Mouse (Mus musculus) forebrain, postnatal 0 days (tissue): ENCODE data around the gene Ptrh2. TPM values are rescaled to one million over a fixed set of nuclear protein-coding genes. Genes with fewer than 3 reads are reported as not detected.

ENCODE experiments used
- ATAC-seq: fragments of 200-750 bp; cut with Nextera tagmentation; 2 replicates; pipeline ENCODE4 v1.8.0; 2017; ENCODE audit warnings: mild to moderate bottlenecking, moderate library complexity
- DNase-seq: peaks from one replicate; pipeline ENCODE4 v3.0.0-alpha.2; 2015
- H3K27ac ChIP-seq: fragments of 300-500 bp; sonication (generic); 2 replicates; pipeline ENCODE4 v1.5.1; 2014; ENCODE audit warnings: low read depth, mild to moderate bottlenecking, antibody characterized with exemption, low read length, moderate library complexity, mixed read lengths
- H3K27me3 ChIP-seq: fragments of 300-500 bp; sonication (generic); 2 replicates; pipeline ENCODE4 v1.6.1; 2014; ENCODE audit warnings: mild to moderate bottlenecking, low read length, mixed read lengths; ENCODE audit not compliant: insufficient read depth
- H3K36me3 ChIP-seq: fragments of 300-500 bp; sonication (generic); 2 replicates; pipeline ENCODE4 v1.6.1; 2014; ENCODE audit warnings: mild to moderate bottlenecking, moderate library complexity; ENCODE audit not compliant: insufficient read depth
- H3K4me1 ChIP-seq: fragments of 300-500 bp; sonication (generic); 2 replicates; pipeline ENCODE4 v1.6.1; 2014; ENCODE audit warnings: antibody characterized with exemption; ENCODE audit not compliant: insufficient read depth
- H3K4me2 ChIP-seq: fragments of 300-500 bp; sonication (generic); 2 replicates; pipeline ENCODE4 v1.6.1; 2014; ENCODE audit warnings: low read depth, mild to moderate bottlenecking, moderate library complexity
- H3K4me3 ChIP-seq: fragments of 300-500 bp; sonication (generic); 2 replicates; pipeline ENCODE4 v1.5.1; 2014; ENCODE audit warnings: low read depth, low read length, mixed read lengths
- H3K9ac ChIP-seq: fragments of 300-500 bp; sonication (generic); 2 replicates; pipeline ENCODE4 v1.6.1; 2014; ENCODE audit warnings: mild to moderate bottlenecking
- H3K9me3 ChIP-seq: fragments of 300-500 bp; sonication (generic); 2 replicates; pipeline ENCODE4 v1.6.1; 2016; ENCODE audit warnings: low read length
- CTCF ChIP-seq: sonication (generic); IDR thresholded peaks from 2 replicates; pipeline ENCODE4 v1.5.1; 2016; ENCODE audit warnings: antibody characterized with exemption, control low read depth, low read depth
- WGBS: fragments of 180-500 bp; shearing (Covaris S2); extraction: QIAGEN DNeasy Blood & Tissue Kit; methylation state at CpG from one replicate; pipeline ENCODE4 v1.1.7; 2014; 5-methylcytosine and 5-hydroxymethylcytosine counted together
- polyA plus RNA-seq: library from polyadenylated mRNA; unstranded; fragments of >200 nt; fragmentation: Nextera tagmentation; extraction: Ambion mirVana; gene quantifications from 2 replicates; pipeline ENCODE4 v1.2.1, GENCODE M21; 2015
- total RNA-seq: library from RNA; depleted of rRNA; stranded (reverse); fragments of >200 nt; gene quantifications from 2 replicates; pipeline ENCODE4 v1.2.3, GENCODE M21; 2014; rRNA removed

Gene Ptrh2
- total RNA-seq (19.4 and 23.8 TPM in 2 replicates), polyA plus RNA-seq (27.3 and 29.0 TPM in 2 replicates)

DNA sequence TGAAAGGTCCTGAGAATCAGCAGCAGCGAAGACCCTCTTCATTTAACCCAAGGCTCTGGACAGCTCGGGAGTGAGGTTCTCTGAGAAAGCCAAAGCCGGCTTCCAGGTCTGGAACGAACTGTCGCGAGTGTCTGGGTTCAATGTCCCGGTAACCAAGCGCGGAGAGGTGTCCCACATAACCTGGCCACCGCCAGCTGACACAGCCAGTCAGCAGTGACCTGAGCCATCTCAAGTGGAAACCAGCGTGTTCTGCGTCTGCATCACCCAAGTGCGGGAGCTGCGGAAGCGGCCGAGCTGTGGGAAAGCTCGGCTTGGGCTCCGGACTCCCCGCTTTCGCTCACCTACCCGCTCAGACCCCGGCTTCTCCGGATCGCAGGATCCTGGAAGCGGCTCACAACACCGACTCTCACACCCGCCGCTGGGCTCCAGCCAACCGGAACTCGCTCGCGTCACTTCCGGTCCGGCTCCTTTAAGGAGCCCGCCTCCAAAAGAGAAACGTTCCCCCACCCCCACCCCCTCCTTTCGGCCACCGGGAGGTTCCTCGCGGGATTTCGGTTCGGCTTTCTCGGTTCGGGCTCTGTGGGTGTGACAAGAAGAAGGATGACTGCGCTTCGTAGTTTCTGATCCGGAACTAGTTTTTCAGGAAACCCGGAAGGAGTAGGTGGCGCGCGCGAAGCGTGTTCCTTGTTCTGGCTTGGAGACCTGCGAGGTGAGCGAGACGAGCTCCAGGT lies at the start of gene Ptrh2, which contains the start of gene Vmp1:
Gene Ptrh2 (plus strand): TSS at position 591 of the 731 bp plus-strand sequence.
Gene Vmp1 (minus strand): TSS at position 442 of the 731 bp plus-strand sequence.
- no peak for TF ChIP-seq CTCF
- Histone ChIP-seq H3K36me3 (no peaks in the 10 kb centered on the region), H3K9ac (peak within 1 kb of the TSS; percentile 80), H3K4me2 (peak within 1 kb of the TSS; percentile 76), H3K27ac (peak within 1 kb of the TSS; percentile 83), H3K27me3 (no peaks in the 10 kb centered on the region), H3K9me3 (no peaks in the 10 kb centered on the region), H3K4me1 (peaks cover 15% of the 10 kb centered on the region; the same call in 1 of the 2 replicates), H3K4me3 (peak within 1 kb of the TSS; percentile 79)
- ATAC-seq (peak; percentile 99), DNase-seq (peak; percentile 98)
- WGBS, result 1% methylated on average over 56 of the region's 56 CpGs

- no peaks in the 10 kb centered on the region for H3K27me3 ChIP-seq
- TF ChIP-seq CTCF, result no peak
- no peak overlapping the region for H3K27ac ChIP-seq
- H3K36me3 ChIP-seq, result peaks cover 11% of the 10 kb centered on the region
- no peaks in the 10 kb centered on the region for H3K4me1 ChIP-seq
- WGBS, result 92% methylated on average over 6 of the region's 6 CpGs
- no peak overlapping the region for H3K4me2 ChIP-seq
- no peak for DNase-seq
- no peak for ATAC-seq
- H3K9ac ChIP-seq, result no peak overlapping the region
- no peaks in the 10 kb centered on the region for H3K9me3 ChIP-seq
- H3K4me3 ChIP-seq, result no peak overlapping the region
These were observed 49.4 kb upstream of the Ptrh2 start for GRCm38 (mm10) chr11:86634396-86634795.

- H3K9ac ChIP-seq, result no peak overlapping the region
- no peak overlapping the region for H3K4me2 ChIP-seq
- ATAC-seq, result no peak
- TF ChIP-seq CTCF, result no peak
- no peak overlapping the region for H3K4me3 ChIP-seq
- H3K36me3 ChIP-seq, result peaks cover 14% of the 10 kb centered on the region
- H3K4me1 ChIP-seq, result no peaks in the 10 kb centered on the region
- no peaks in the 10 kb centered on the region for H3K27me3 ChIP-seq
- no peaks in the 10 kb centered on the region for H3K9me3 ChIP-seq
- no peak overlapping the region for H3K27ac ChIP-seq
- 89% methylated on average over 2 of the region's 2 CpGs for WGBS
- no peak for DNase-seq
These were observed 46.1 kb upstream of the Ptrh2 start for GRCm38 (mm10) chr11:86637697-86638096.

DNA sequence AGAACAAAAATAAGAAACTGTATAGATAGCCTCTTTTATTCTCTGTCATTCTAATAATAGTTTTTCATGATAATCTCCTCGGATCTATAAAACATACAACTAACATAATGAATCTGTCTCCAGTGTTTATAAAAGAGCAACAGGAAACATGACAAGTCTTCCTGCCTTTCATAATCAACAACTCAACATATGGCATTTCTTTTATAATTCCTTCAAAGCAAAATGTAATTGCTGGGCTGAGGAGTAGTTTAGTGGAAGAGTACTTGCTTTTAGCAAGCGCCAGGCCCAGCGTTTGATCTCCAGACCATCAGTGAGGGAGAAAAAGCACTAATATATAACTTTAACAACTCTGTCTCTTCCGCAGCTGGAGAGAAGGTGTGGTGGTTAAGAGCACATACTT lies 42.1 kb upstream of the Ptrh2 start:
- ATAC-seq (no peak), DNase-seq (no peak)
- Histone ChIP-seq H3K27me3 (no peaks in the 10 kb centered on the region), H3K9ac (no peak overlapping the region), H3K36me3 (peaks cover 9% of the 10 kb centered on the region), H3K27ac (no peak overlapping the region), H3K4me3 (no peak overlapping the region), H3K4me1 (no peaks in the 10 kb centered on the region), H3K9me3 (no peaks in the 10 kb centered on the region), H3K4me2 (no peak overlapping the region)
- WGBS, result 86% methylated on average over 4 of the region's 4 CpGs
- TF ChIP-seq CTCF, result no peak

- Histone ChIP-seq H3K36me3 (peaks cover 9% of the 10 kb centered on the region), H3K27ac (no peak overlapping the region), H3K9me3 (no peaks in the 10 kb centered on the region), H3K4me2 (no peak overlapping the region), H3K4me3 (no peak overlapping the region), H3K27me3 (no peaks in the 10 kb centered on the region), H3K9ac (no peak overlapping the region), H3K4me1 (no peaks in the 10 kb centered on the region)
- no peak for DNase-seq
- no peak for ATAC-seq
- no peak for TF ChIP-seq CTCF
- WGBS, result 95% methylated on average over 4 of the region's 4 CpGs
These were observed 39.2 kb upstream of the Ptrh2 start for GRCm38 (mm10) chr11:86644553-86644952.

DNA sequence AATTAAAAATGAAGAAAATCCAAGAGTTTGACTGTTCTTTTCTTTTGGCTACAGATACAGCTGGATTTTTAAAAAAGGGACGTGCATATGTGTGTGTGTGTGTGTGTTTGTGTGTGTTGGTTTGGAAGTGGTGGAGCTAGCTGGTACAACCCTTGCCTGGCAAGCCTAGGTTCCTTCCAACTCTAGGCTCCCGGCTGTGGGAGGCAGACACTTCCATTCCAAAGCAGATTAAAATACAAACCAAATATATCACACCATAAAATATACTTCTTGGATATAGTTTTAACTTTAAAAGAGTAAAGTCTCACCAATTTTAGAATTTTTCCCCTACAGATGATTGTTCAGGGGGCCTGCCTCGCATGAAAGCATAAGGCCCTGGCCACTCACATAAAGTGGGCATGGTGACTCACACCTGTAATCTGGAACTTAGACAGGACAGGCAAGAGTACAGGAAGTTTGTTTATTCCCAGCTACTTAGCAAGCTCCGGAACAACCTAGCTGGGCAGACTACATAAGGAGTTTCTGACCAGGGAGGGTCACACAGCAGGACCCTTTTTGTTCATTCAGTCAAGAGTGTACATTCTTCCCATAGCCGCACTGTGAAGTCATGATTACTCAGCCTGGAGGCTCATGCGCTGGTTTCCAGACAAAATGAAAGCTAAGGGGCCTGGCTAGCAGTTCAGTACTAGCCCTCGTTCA lies 37.5 kb upstream of the Ptrh2 start:
- Histone ChIP-seq H3K36me3 (peaks cover 9% of the 10 kb centered on the region), H3K9ac (no peak overlapping the region), H3K27me3 (no peaks in the 10 kb centered on the region), H3K4me2 (no peak overlapping the region), H3K9me3 (no peaks in the 10 kb centered on the region), H3K4me3 (no peak overlapping the region), H3K27ac (no peak overlapping the region), H3K4me1 (no peaks in the 10 kb centered on the region)
- DNase-seq (no peak), ATAC-seq (no peak)
- WGBS, result 46% methylated on average over 7 of the region's 7 CpGs
- no peak for TF ChIP-seq CTCF

DNA sequence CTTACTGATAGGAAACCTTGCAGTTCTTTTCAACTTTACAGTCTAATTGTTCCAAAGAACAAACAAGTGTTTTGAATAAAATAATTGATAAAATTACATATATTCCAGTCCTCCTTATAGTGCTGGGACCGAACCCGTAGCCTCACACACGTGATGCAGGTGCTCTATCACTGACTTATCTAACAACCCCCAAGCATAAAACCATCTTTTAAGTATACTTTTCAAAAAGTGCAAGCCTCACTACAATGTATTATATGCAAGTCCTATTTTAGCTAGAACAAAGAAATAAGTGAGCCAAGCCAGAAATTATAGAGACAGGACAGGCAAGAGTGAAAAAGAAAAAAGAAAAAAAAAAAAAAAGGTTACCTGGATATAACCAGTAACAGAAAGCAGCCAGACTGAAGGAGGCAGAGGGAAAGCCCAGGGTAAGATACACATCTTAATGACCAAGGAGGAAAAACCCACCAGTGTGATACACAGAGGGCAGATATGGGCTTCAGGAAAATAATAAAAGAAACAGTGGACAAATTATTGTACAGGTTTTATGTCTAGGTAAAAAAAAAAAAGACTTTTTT lies 36.8 kb upstream of the Ptrh2 start:
- Histone ChIP-seq H3K27me3 (no peaks in the 10 kb centered on the region), H3K4me3 (no peak overlapping the region), H3K9me3 (no peaks in the 10 kb centered on the region), H3K27ac (no peak overlapping the region), H3K36me3 (peaks cover 7% of the 10 kb centered on the region), H3K4me1 (no peaks in the 10 kb centered on the region), H3K4me2 (no peak overlapping the region), H3K9ac (no peak overlapping the region)
- no peak for TF ChIP-seq CTCF
- ATAC-seq (no peak), DNase-seq (no peak)
- 86% methylated on average over 3 of the region's 3 CpGs for WGBS
